Mouse (Mus musculus) stomach, postnatal 0 days (tissue): ENCODE measurements around the gene Vmn1r16. TPM values are rescaled to one million over a fixed set of nuclear protein-coding genes. Genes with fewer than 3 reads are reported as not detected.
"Not testable (repeated sequence)": the region's sequence is repeated elsewhere in the genome, so short reads cannot be mapped to it uniquely, and the experiment has no call there.

Source experiments
- ATAC-seq: fragments of 200-750 bp; cut with Nextera tagmentation; 2 replicates; pipeline ENCODE4 v1.8.0; 2017; ENCODE audit not compliant: low FRiP score, low TSS enrichment
- DNase-seq: peaks from one replicate; pipeline ENCODE4 v3.0.0-alpha.2; 2016; ENCODE audit warnings: low spot score
- H3K27ac ChIP-seq: fragments of 300-500 bp; sonication (generic); replicated peaks from 2 replicates; pipeline ENCODE4 v1.5.1; 2014; ENCODE audit warnings: mild to moderate bottlenecking, control low read depth
- H3K27me3 ChIP-seq: fragments of 300-500 bp; sonication (generic); 2 replicates; pipeline ENCODE4 v1.6.1; 2014; ENCODE audit warnings: low read length; ENCODE audit not compliant: control insufficient read depth, insufficient read depth
- H3K36me3 ChIP-seq: fragments of 300-500 bp; sonication (generic); 2 replicates; pipeline ENCODE4 v1.6.1; 2014; ENCODE audit warnings: low read length, mixed read lengths; ENCODE audit not compliant: control insufficient read depth, insufficient read depth
- H3K4me1 ChIP-seq: fragments of 300-500 bp; sonication (generic); replicated peaks from 2 replicates; pipeline ENCODE4 v1.6.1; 2014; ENCODE audit warnings: antibody characterized with exemption; ENCODE audit not compliant: control insufficient read depth, insufficient read depth
- H3K4me2 ChIP-seq: fragments of 300-500 bp; sonication (generic); replicated peaks from 2 replicates; pipeline ENCODE4 v1.6.1; 2014; ENCODE audit warnings: low read depth, mild to moderate bottlenecking, control low read depth, moderate library complexity
- H3K4me3 ChIP-seq: fragments of 300-500 bp; sonication (generic); 2 replicates; pipeline ENCODE4 v1.5.1; 2014; ENCODE audit warnings: low read depth, low read length, control low read depth
- H3K9ac ChIP-seq: fragments of 300-500 bp; sonication (generic); 2 replicates; pipeline ENCODE4 v1.6.1; 2014; ENCODE audit warnings: mild to moderate bottlenecking, low read length, control low read depth, mixed read lengths
- H3K9me3 ChIP-seq: fragments of 300-500 bp; sonication (generic); 2 replicates; pipeline ENCODE4 v1.6.1; 2016; ENCODE audit warnings: low read length; ENCODE audit not compliant: control insufficient read depth
- CTCF ChIP-seq: IDR thresholded peaks from 2 replicates; pipeline ENCODE4 v1.5.1; 2016; ENCODE audit warnings: antibody characterized with exemption, low read depth, mild to moderate bottlenecking, moderate library complexity
- EP300 ChIP-seq: optimal IDR thresholded peaks from 2 replicates; pipeline ENCODE3; 2016; ENCODE audit warnings: antibody characterized with exemption
- WGBS: fragments of 180-500 bp; shearing (Covaris S2); extraction: QIAGEN DNeasy Blood & Tissue Kit; methylation state at CpG from one replicate; pipeline ENCODE4 v1.1.7; 2014; 5-methylcytosine and 5-hydroxymethylcytosine counted together
- polyA plus RNA-seq: library from polyadenylated mRNA; unstranded; fragments of >200 nt; fragmentation: Nextera tagmentation; extraction: Ambion mirVana; gene quantifications from 2 replicates; pipeline ENCODE4 v1.2.1, GENCODE M21; 2015

The Vmn1r16 gene
- not detected in 2 replicates for polyA plus RNA-seq

DNA sequence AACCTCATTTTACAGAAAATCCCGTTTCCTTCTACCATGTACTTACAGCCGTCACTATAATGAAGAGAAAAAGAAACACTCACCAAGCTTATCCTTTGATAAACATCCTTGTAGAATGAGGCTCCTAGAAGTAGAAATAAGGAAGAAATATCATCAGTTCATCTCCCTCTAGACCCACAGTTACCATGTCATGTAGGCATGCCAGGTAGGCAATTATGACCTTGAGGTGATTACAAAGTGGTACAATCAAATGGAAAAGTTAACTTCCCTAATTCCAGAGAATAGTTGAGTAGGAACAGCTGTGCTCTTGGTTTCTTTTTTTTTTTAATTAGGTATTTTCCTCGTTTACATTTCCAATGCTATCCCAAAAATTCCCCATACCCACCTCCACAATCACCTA lies at the start of gene Vmn1r16:
Gene Vmn1r16, minus strand, starts transcription at position 101 of the 400 bp plus-strand sequence.
- Histone ChIP-seq H3K9me3 (no peaks in the 10 kb centered on the region), H3K27me3 (no peaks in the 10 kb centered on the region), H3K4me1 (no peaks in the 10 kb centered on the region), H3K4me3 (no peak within 1 kb of the TSS), H3K4me2 (no peak within 1 kb of the TSS), H3K9ac (no peak within 1 kb of the TSS), H3K27ac (no peak within 1 kb of the TSS), H3K36me3 (no peaks in the 10 kb centered on the region)
- WGBS: 62% methylated on average over 3 of the region's 3 CpGs
- TF ChIP-seq CTCF (no peak), EP300 (no peak)
- ATAC-seq (no peak), DNase-seq (no peak)

DNA sequence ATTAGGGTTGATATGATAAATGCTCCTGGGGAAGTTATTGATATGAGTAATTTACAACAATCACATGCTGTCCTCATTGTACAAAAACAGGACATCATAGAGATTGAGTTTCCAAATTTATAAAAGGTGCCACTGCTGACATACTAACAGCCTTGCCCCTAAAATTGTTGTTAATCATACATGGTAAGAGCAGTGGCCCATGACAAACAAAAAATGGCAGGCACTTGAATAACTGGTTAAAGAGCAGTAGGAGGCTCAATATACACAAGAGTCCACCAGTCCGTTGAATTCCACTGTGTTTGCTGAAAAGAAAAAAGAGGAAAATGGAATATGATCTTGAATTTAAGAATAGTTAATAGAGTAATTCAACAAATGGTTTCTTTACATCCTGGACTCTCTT lies 38.2 kb upstream of the Vmn1r16 start:
- no peaks in the 10 kb centered on the region for H3K9me3 ChIP-seq
- TF ChIP-seq CTCF: no peak
- no peak for TF ChIP-seq EP300
- no peak for DNase-seq
- H3K36me3 ChIP-seq: no peaks in the 10 kb centered on the region
- ATAC-seq: no peak
- no peak overlapping the region for H3K9ac ChIP-seq
- H3K27me3 ChIP-seq: no peaks in the 10 kb centered on the region
- no peaks in the 10 kb centered on the region for H3K4me1 ChIP-seq
- no peak overlapping the region for H3K4me3 ChIP-seq
- 82% methylated on average over 1 of the region's 1 CpGs for WGBS
- no peak overlapping the region for H3K4me2 ChIP-seq
- no peak overlapping the region for H3K27ac ChIP-seq

DNA sequence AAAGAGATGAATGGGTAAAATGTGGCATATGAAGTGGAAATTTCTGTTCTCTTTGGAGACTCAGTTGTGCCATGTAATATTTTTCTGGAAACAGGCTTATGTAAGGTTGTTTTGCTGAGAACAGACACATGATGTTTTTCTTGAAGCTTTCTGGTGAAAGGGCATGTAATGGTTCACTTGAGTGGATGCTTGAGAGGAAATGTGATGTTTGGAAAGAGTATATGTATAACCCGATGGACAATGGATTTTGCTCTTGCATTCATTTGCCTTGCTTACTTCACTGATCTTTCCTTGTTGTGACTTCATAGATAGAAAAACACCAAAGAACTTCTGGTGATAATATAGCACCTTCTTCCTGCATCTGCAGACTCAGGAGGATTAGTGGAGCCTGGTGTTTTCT lies 36.6 kb upstream of the Vmn1r16 start:
- 91% methylated on average over 1 of the region's 1 CpGs for WGBS

DNA sequence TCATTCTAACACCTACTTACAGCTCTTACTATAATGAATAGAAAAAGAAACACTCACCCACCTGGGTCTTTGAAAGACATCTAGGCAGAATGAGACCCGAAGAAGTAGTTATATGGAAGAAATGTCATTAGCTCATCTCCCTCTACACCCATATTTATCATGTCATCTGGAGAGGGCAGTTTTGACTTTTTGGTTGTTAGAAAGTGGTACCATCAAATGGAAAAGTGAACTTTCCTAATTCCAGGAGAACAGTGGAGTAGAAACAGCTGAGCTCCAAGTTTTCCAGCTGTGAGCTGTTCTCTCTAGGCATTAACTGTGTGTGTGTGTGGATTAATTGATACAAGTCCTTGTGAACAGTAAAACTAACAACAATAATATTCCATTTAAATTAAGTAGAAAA lies 34.3 kb upstream of the Vmn1r16 start, which contains the start of gene Vmn1r17:
Gene Vmn1r17, minus strand, starts transcription at position 101 of the 400 bp plus-strand sequence.
- no peaks in the 10 kb centered on the region for H3K36me3 ChIP-seq
- no peak for ATAC-seq
- H3K27me3 ChIP-seq: no peaks in the 10 kb centered on the region
- no peak within 1 kb of the TSS for H3K9ac ChIP-seq
- TF ChIP-seq EP300: no peak
- TF ChIP-seq CTCF: no peak
- WGBS: 82% methylated on average over 1 of the region's 1 CpGs
- H3K27ac ChIP-seq: no peak within 1 kb of the TSS
- no peaks in the 10 kb centered on the region for H3K9me3 ChIP-seq
- H3K4me2 ChIP-seq: no peak within 1 kb of the TSS
- H3K4me3 ChIP-seq: no peak within 1 kb of the TSS
- DNase-seq: no peak
- H3K4me1 ChIP-seq: no peaks in the 10 kb centered on the region

More for the DNA sequence above, 36.6 kb upstream of the Vmn1r16 start:
- H3K27ac ChIP-seq, H3K9ac ChIP-seq, H3K9me3 ChIP-seq, H3K4me1 ChIP-seq, DNase-seq, H3K4me2 ChIP-seq, ATAC-seq, H3K27me3 ChIP-seq, H3K4me3 ChIP-seq, H3K36me3 ChIP-seq: not testable (repeated sequence)

DNA sequence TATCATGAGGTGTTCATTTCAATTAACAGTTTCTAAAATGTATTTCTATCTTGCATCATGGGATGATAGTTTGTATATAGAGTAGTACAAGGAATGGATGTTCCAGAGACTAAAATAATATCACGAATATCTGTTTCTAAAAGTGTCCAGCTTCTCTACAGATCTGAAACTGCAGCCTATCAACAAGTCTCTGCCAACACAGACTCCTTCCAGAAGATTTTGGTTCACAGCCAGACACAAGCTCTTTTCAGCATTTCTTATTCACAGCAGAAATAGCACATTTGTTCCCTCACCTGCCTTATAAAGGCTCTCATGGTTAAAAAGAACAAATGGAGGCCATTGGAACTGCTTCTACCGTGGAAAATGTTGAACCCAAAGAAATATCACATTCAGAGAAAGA lies 27.6 kb upstream of the Vmn1r16 start:
- no peak overlapping the region for H3K9ac ChIP-seq
- H3K4me2 ChIP-seq: no peak overlapping the region
- H3K27ac ChIP-seq: no peak overlapping the region
- no peaks in the 10 kb centered on the region for H3K36me3 ChIP-seq
- DNase-seq (no peak), ATAC-seq (no peak)
- no peaks in the 10 kb centered on the region for H3K4me1 ChIP-seq
- TF ChIP-seq CTCF (no peak), EP300 (no peak)
- no peak overlapping the region for H3K4me3 ChIP-seq
- 59% methylated on average over 2 of the region's 2 CpGs for WGBS
- H3K9me3 ChIP-seq: no peaks in the 10 kb centered on the region
- no peaks in the 10 kb centered on the region for H3K27me3 ChIP-seq

DNA sequence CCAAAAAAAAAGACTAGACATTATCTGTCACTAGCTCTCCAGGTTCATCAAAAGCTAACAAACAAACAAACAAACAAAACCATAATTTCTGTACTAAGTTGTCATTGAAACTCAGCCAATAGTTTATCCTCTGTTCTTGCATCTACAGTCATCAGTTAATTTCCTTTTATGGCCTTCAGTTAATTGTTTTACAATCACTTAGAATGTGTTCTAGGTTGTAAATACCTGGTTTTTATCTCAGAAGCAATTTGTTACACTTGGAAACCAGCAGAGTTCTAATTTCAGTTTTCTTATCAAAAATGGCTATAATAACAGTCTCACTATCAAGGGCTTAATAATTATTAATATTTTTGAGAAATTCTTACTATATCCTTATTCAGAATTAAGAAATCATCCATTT lies 3.1 kb downstream of the Vmn1r16 start:
- Histone ChIP-seq H3K9me3 (no peaks in the 10 kb centered on the region), H3K4me2 (no peak overlapping the region), H3K4me1 (no peaks in the 10 kb centered on the region), H3K36me3 (no peaks in the 10 kb centered on the region), H3K9ac (no peak overlapping the region), H3K4me3 (no peak overlapping the region), H3K27ac (no peak overlapping the region), H3K27me3 (no peaks in the 10 kb centered on the region)
- TF ChIP-seq CTCF (no peak), EP300 (no peak)
- ATAC-seq: no peak
- no peak for DNase-seq
